Mouse (Mus musculus) lung, embryonic 14.5 days (tissue): ENCODE results near the gene Mcur1. TPM values are rescaled to one million over a fixed set of nuclear protein-coding genes. Genes with fewer than 3 reads are reported as not detected.

ENCODE experiments used
- ATAC-seq: fragments of 200-750 bp; cut with Nextera tagmentation; 2 replicates; pipeline ENCODE4 v1.8.0; 2017; ENCODE audit warnings: mild to moderate bottlenecking, moderate TSS enrichment, moderate library complexity; ENCODE audit not compliant: insufficient read depth
- DNase-seq: peaks from one replicate; pipeline ENCODE4 v3.0.0-alpha.2; 2015
- H3K27ac ChIP-seq: fragments of 300-500 bp; sonication (generic); 2 replicates; pipeline ENCODE4 v1.5.1; 2014; ENCODE audit warnings: low read depth, mild to moderate bottlenecking, moderate library complexity
- H3K27me3 ChIP-seq: fragments of 300-500 bp; sonication (generic); 2 replicates; pipeline ENCODE4 v1.6.1; 2014; ENCODE audit warnings: low read length, control low read depth; ENCODE audit not compliant: insufficient read depth
- H3K36me3 ChIP-seq: fragments of 300-500 bp; sonication (generic); 2 replicates; pipeline ENCODE4 v1.6.1; 2014; ENCODE audit warnings: control low read depth; ENCODE audit not compliant: insufficient read depth
- H3K4me1 ChIP-seq: fragments of 300-500 bp; sonication (generic); 2 replicates; pipeline ENCODE4 v1.6.1; 2014; ENCODE audit warnings: antibody characterized with exemption, control low read depth; ENCODE audit not compliant: insufficient read depth
- H3K4me2 ChIP-seq: fragments of 300-500 bp; sonication (generic); 2 replicates; pipeline ENCODE4 v1.6.1; 2014; ENCODE audit warnings: mild to moderate bottlenecking
- H3K4me3 ChIP-seq: fragments of 300-500 bp; sonication (generic); 2 replicates; pipeline ENCODE4 v1.5.1; 2014; ENCODE audit warnings: low read depth, low read length
- H3K9ac ChIP-seq: fragments of 300-500 bp; sonication (generic); 2 replicates; pipeline ENCODE4 v1.6.1; 2014
- H3K9me3 ChIP-seq: fragments of 300-500 bp; sonication (generic); 2 replicates; pipeline ENCODE4 v1.6.1; 2016; ENCODE audit warnings: low read depth, low read length, control low read depth
- CTCF ChIP-seq: IDR thresholded peaks from 2 replicates; pipeline ENCODE4 v1.5.1; 2016; ENCODE audit warnings: antibody characterized with exemption, low read depth
- WGBS: fragments of 180-500 bp; shearing (Covaris S2); extraction: QIAGEN DNeasy Blood & Tissue Kit; methylation state at CpG from one replicate; pipeline ENCODE4 v1.1.7; 2014; 5-methylcytosine and 5-hydroxymethylcytosine counted together
- polyA plus RNA-seq: library from polyadenylated mRNA; unstranded; fragments of >200 nt; fragmentation: Nextera tagmentation; extraction: Ambion mirVana; gene quantifications from 2 replicates; pipeline ENCODE4 v1.2.1, GENCODE M21; 2014

Gene Mcur1
- polyA plus RNA-seq, 1 experiment from 2014 or later: 17.3 TPM

DNA sequence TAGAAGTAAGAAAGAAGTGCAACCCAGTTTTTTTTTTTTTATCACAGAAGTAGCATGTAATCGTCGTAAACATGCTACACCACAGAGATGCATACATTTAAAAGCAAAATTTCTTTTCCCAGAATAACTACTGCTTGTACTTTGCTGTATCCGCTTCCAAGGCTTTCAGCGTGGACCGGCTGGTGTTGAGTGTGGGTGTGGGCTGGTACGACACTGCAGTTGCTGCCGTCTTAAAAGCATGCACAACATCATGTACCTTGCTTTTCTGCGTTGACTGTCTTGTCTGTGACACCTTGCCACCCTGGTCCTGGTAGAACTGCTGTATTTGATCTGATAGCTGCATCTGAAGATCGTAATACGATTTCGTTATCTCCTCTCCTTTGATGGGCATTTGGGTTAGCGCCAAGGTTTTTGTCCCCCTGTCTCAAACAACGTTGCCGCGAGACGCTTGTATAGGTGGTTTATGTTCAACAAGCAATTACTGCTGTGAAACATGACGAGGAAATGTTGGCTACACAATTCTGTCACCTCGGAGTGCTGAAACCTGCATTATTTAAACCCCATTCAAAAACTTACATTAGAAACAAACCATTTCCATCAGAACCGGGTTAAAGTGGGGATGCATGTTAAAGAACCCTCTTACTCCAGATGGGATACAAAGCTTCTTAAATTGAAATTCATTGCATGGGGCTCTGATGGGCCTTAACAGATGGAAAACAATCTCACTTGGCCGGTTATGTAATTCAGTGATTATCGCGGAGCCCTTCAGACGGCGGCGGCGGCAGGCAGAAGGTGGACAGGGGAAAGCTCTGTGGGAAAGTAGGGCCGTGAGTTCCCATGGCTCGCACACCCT, 32.1 kb upstream of the Mcur1 start:
- H3K9ac ChIP-seq: no peak overlapping the region
- H3K36me3 ChIP-seq: no peaks in the 10 kb centered on the region
- no peaks in the 10 kb centered on the region for H3K27me3 ChIP-seq
- H3K4me2 ChIP-seq: no peak overlapping the region
- no peaks in the 10 kb centered on the region for H3K4me1 ChIP-seq
- no peak overlapping the region for H3K27ac ChIP-seq
- TF ChIP-seq CTCF: no peak
- 63% methylated on average over 28 of the region's 28 CpGs for WGBS
- no peak for ATAC-seq
- no peaks in the 10 kb centered on the region for H3K9me3 ChIP-seq
- DNase-seq: no peak
- H3K4me3 ChIP-seq: no peak overlapping the region

DNA sequence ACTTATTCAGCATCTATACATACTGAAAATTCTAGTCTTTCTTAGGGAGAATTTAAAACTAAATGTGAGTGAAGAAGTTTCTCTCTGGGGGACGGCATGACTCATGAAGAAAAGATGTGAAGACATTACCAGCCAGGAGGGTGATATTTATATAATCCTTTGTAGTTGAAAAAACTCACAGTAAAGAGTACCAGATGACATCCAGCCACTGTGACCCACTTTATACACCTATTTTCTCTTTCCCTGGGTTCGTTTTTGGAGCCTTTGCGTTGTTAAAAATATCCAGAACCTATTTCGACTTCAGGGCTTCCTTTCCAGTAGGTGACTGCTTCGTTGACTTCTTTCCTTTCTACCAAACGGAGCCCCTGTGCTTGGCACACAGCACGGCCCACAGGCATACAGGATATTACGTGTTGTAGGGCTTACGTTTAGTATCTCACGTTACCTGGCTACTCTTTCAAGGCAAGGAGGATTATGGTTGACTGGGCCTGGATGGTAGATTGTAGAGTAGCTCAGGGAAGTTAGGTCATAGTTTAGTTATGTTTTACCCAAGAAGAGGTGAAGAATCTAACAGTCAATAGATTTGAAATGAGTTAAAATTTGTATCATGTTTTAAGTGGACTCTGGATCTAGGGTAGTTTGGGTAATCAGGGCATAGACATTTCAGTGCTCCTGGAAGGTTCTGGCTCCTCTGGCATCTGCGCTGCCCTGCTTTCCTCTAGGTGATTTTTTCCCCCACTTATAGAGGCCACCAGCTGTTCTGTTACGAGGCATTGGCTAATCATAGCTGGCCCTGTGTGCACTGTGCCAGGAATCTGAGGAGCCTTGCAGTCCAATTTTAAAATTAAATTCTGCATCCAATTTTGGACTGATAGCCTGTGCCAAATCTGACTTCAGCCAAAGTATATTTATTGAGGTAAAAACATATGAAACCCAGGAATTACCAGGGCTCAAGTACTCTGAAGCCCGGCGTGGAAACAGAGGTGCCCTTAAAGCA, 28.2 kb upstream of the Mcur1 start:
- ATAC-seq (no peak), DNase-seq (no peak)
- no peaks in the 10 kb centered on the region for H3K36me3 ChIP-seq
- no peak overlapping the region for H3K9ac ChIP-seq
- H3K4me2 ChIP-seq: no peak overlapping the region
- H3K4me3 ChIP-seq: no peak overlapping the region
- no peak overlapping the region for H3K27ac ChIP-seq
- H3K4me1 ChIP-seq: no peaks in the 10 kb centered on the region
- H3K9me3 ChIP-seq: no peaks in the 10 kb centered on the region
- WGBS: 77% methylated on average over 14 of the region's 14 CpGs
- no peaks in the 10 kb centered on the region for H3K27me3 ChIP-seq
- TF ChIP-seq CTCF: no peak

DNA sequence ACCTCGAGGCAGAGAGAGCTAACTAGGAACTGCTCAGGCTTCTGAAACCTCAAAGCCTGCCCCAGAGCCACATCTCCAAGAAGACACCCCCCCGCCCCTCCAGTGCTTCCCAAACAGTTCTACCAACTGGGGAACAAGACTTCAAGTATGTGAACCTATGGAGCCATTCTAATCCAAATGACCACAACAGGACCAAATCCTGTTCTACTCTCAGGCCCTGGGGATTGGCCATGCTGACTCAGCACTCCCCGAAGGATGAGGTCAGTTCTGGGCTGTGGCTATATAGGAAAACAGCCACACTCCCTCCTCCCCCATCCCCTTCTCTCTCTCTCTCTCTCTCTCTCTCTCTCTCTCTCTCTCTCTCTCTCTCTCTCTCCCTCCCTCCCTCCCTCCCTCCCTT, 27.0 kb upstream of the Mcur1 start:
- no peaks in the 10 kb centered on the region for H3K36me3 ChIP-seq
- 85% methylated on average over 3 of the region's 3 CpGs for WGBS
- H3K27ac ChIP-seq: no peak overlapping the region
- H3K9ac ChIP-seq: no peak overlapping the region
- H3K4me3 ChIP-seq: no peak overlapping the region
- no peaks in the 10 kb centered on the region for H3K4me1 ChIP-seq
- H3K9me3 ChIP-seq: no peaks in the 10 kb centered on the region
- no peak overlapping the region for H3K4me2 ChIP-seq
- TF ChIP-seq CTCF: no peak
- H3K27me3 ChIP-seq: no peaks in the 10 kb centered on the region
- ATAC-seq: no peak
- DNase-seq: no peak

DNA sequence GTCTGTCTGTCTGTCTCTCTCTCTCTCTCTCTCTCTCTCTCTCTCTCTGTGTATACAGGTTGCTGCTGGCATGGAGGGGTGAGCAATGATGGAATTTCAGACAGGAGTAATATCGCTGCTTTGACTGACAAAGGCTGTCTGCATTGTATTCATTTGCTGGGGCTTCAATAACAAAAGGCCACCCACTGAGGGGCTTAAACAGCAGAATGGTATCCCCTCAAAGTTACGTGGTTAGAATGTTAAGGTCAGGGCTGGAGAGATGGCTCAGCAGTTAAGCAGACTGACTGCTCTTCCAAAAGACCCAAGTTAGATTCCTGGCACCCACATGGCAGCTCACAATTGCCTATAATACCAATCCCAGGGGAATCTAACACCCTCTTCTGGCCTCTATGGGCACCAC, 25.3 kb upstream of the Mcur1 start:
- no peak overlapping the region for H3K4me2 ChIP-seq
- H3K36me3 ChIP-seq: no peaks in the 10 kb centered on the region
- DNase-seq: no peak
- H3K4me3 ChIP-seq: no peak overlapping the region
- no peaks in the 10 kb centered on the region for H3K9me3 ChIP-seq
- H3K4me1 ChIP-seq: no peaks in the 10 kb centered on the region
- WGBS: 73% methylated on average over 2 of the region's 2 CpGs
- ATAC-seq: no peak
- no peak for TF ChIP-seq CTCF
- no peak overlapping the region for H3K27ac ChIP-seq
- H3K9ac ChIP-seq: no peak overlapping the region
- no peaks in the 10 kb centered on the region for H3K27me3 ChIP-seq

DNA sequence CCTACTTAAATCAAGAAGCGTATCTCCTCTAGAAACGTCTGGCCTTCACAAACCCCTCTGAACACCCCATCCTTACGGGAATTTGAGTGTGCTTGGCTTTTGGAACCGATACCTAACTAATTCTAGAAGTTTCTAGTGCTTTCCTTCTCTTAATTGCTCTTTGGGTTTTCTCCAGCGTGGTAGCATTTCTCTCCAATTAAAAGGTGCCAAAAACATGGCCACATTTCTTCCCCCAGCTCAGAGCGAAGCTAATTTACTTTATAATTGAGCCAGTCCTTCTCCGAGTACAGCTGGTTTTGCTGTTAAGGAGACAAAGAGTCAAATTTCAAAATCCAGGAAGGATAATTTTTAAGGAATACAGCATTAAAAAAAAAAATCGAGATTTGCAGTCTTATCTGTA, 23.5 kb upstream of the Mcur1 start:
- no peaks in the 10 kb centered on the region for H3K36me3 ChIP-seq
- no peak overlapping the region for H3K27ac ChIP-seq
- TF ChIP-seq CTCF: no peak
- ATAC-seq (no peak), DNase-seq (no peak)
- no peaks in the 10 kb centered on the region for H3K9me3 ChIP-seq
- H3K9ac ChIP-seq: no peak overlapping the region
- no peak overlapping the region for H3K4me2 ChIP-seq
- WGBS: 58% methylated on average over 8 of the region's 8 CpGs
- H3K4me1 ChIP-seq: no peaks in the 10 kb centered on the region
- H3K27me3 ChIP-seq: no peaks in the 10 kb centered on the region
- H3K4me3 ChIP-seq: no peak overlapping the region

DNA sequence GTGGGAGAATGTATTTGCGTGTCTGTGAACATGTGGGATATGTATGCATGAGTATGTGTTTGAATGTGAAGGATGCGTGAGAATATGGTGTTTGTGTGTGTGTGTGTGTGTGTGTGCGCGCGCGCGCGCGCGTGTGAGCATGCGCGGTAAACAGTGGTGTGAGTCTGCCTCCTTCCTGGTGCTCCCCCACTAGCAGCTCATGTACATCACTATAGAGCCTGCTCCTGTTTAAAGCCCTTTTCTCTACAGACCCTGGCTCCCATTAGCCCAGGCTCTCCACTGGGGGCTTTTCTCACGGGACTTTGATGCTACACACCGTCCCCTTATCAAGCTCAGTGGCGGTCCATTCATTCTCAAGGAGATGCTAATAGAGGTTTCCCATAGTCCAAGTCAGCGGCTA, 23.0 kb upstream of the Mcur1 start:
- H3K27me3 ChIP-seq: no peaks in the 10 kb centered on the region
- no peak overlapping the region for H3K27ac ChIP-seq
- ATAC-seq (no peak), DNase-seq (no peak)
- WGBS: 40% methylated on average over 16 of the region's 16 CpGs
- TF ChIP-seq CTCF: no peak
- no peak overlapping the region for H3K9ac ChIP-seq
- peak overlapping the region; percentile 5; the same call in 1 of the 2 replicates for H3K4me2 ChIP-seq
- H3K4me1 ChIP-seq: no peaks in the 10 kb centered on the region
- H3K4me3 ChIP-seq: no peak overlapping the region
- no peaks in the 10 kb centered on the region for H3K36me3 ChIP-seq
- no peaks in the 10 kb centered on the region for H3K9me3 ChIP-seq

DNA sequence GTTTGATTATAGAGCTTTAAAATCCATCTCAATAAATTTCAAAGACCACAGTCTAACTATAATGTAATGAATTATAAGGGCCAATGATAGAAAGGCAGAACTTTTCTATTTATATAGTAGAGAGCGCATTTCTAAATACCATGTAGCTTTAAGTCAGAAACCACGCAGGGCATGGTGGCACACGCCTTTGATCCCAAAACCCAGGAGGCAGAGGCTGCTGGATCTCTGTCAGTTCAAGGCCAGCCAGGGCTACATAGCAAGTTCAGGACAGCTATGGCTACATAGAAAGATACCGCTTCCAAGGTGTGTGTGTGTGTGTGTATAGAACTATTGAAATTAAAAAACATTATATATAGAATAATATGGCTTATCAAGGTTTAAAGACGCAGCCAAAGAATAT, 20.7 kb upstream of the Mcur1 start:
- WGBS: 92% methylated on average over 5 of the region's 5 CpGs
- Histone ChIP-seq H3K4me3 (no peak overlapping the region), H3K4me1 (no peaks in the 10 kb centered on the region), H3K9ac (no peak overlapping the region), H3K27ac (no peak overlapping the region), H3K27me3 (no peaks in the 10 kb centered on the region), H3K36me3 (no peaks in the 10 kb centered on the region), H3K4me2 (no peak overlapping the region), H3K9me3 (no peaks in the 10 kb centered on the region)
- ATAC-seq (no peak), DNase-seq (no peak)
- TF ChIP-seq CTCF: no peak
